Mouse (Mus musculus) stomach, postnatal 0 days (tissue): ENCODE measurements around the gene Mroh8. TPM values are rescaled to one million over a fixed set of nuclear protein-coding genes. Genes with fewer than 3 reads are reported as not detected.
"Not testable (repeated sequence)": the region's sequence is repeated elsewhere in the genome, so short reads cannot be mapped to it uniquely, and the experiment has no call there.

Source experiments
- ATAC-seq: fragments of 200-750 bp; cut with Nextera tagmentation; 2 replicates; pipeline ENCODE4 v1.8.0; 2017; ENCODE audit not compliant: low FRiP score, low TSS enrichment
- DNase-seq: peaks from one replicate; pipeline ENCODE4 v3.0.0-alpha.2; 2016; ENCODE audit warnings: low spot score
- H3K27ac ChIP-seq: fragments of 300-500 bp; sonication (generic); replicated peaks from 2 replicates; pipeline ENCODE4 v1.5.1; 2014; ENCODE audit warnings: mild to moderate bottlenecking, control low read depth
- H3K27me3 ChIP-seq: fragments of 300-500 bp; sonication (generic); 2 replicates; pipeline ENCODE4 v1.6.1; 2014; ENCODE audit warnings: low read length; ENCODE audit not compliant: control insufficient read depth, insufficient read depth
- H3K36me3 ChIP-seq: fragments of 300-500 bp; sonication (generic); 2 replicates; pipeline ENCODE4 v1.6.1; 2014; ENCODE audit warnings: low read length, mixed read lengths; ENCODE audit not compliant: control insufficient read depth, insufficient read depth
- H3K4me1 ChIP-seq: fragments of 300-500 bp; sonication (generic); replicated peaks from 2 replicates; pipeline ENCODE4 v1.6.1; 2014; ENCODE audit warnings: antibody characterized with exemption; ENCODE audit not compliant: control insufficient read depth, insufficient read depth
- H3K4me2 ChIP-seq: fragments of 300-500 bp; sonication (generic); replicated peaks from 2 replicates; pipeline ENCODE4 v1.6.1; 2014; ENCODE audit warnings: low read depth, mild to moderate bottlenecking, control low read depth, moderate library complexity
- H3K4me3 ChIP-seq: fragments of 300-500 bp; sonication (generic); 2 replicates; pipeline ENCODE4 v1.5.1; 2014; ENCODE audit warnings: low read depth, low read length, control low read depth
- H3K9ac ChIP-seq: fragments of 300-500 bp; sonication (generic); 2 replicates; pipeline ENCODE4 v1.6.1; 2014; ENCODE audit warnings: mild to moderate bottlenecking, low read length, control low read depth, mixed read lengths
- H3K9me3 ChIP-seq: fragments of 300-500 bp; sonication (generic); 2 replicates; pipeline ENCODE4 v1.6.1; 2016; ENCODE audit warnings: low read length; ENCODE audit not compliant: control insufficient read depth
- CTCF ChIP-seq: IDR thresholded peaks from 2 replicates; pipeline ENCODE4 v1.5.1; 2016; ENCODE audit warnings: antibody characterized with exemption, low read depth, mild to moderate bottlenecking, moderate library complexity
- EP300 ChIP-seq: optimal IDR thresholded peaks from 2 replicates; pipeline ENCODE3; 2016; ENCODE audit warnings: antibody characterized with exemption
- WGBS: fragments of 180-500 bp; shearing (Covaris S2); extraction: QIAGEN DNeasy Blood & Tissue Kit; methylation state at CpG from one replicate; pipeline ENCODE4 v1.1.7; 2014; 5-methylcytosine and 5-hydroxymethylcytosine counted together
- polyA plus RNA-seq: library from polyadenylated mRNA; unstranded; fragments of >200 nt; fragmentation: Nextera tagmentation; extraction: Ambion mirVana; gene quantifications from 2 replicates; pipeline ENCODE4 v1.2.1, GENCODE M21; 2015

Mroh8 gene
- polyA plus RNA-seq, 1 experiment from 2014 or later, result 0.22 TPM

DNA sequence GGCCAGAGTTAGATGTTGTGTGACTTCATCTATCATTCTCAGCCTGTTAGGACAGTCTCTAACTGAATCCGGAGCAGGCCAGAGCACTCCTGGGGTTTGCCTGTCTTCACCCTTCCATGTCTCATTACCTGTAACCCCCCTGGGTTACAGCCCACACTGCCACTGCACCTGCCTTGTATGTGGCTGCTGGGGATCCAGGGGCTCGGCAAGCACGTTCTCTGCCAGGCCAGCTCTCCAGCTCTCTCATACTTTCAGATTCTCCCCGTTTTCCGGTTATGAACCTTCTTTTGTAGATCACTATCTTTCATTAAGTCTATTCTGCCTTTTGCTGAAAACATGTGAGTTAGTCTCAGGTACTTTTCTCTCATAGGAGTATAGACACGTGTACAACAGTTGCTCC is 77.0 kb downstream of the Mroh8 start:
- H3K9ac ChIP-seq, result no peak overlapping the region
- no peak for ATAC-seq
- H3K27ac ChIP-seq, result 0 out of 2 replicates have a peak overlapping the region, but pooled peaks have one; percentile 40
- 59% methylated on average over 6 of the region's 6 CpGs for WGBS
- no peak overlapping the region for H3K4me2 ChIP-seq
- H3K9me3 ChIP-seq, result no peaks in the 10 kb centered on the region
- H3K4me1 ChIP-seq, result no peaks in the 10 kb centered on the region
- no peaks in the 10 kb centered on the region for H3K36me3 ChIP-seq
- H3K27me3 ChIP-seq, result no peaks in the 10 kb centered on the region
- TF ChIP-seq EP300, result no peak
- TF ChIP-seq CTCF, result no peak
- H3K4me3 ChIP-seq, result no peak overlapping the region
- no peak for DNase-seq

DNA sequence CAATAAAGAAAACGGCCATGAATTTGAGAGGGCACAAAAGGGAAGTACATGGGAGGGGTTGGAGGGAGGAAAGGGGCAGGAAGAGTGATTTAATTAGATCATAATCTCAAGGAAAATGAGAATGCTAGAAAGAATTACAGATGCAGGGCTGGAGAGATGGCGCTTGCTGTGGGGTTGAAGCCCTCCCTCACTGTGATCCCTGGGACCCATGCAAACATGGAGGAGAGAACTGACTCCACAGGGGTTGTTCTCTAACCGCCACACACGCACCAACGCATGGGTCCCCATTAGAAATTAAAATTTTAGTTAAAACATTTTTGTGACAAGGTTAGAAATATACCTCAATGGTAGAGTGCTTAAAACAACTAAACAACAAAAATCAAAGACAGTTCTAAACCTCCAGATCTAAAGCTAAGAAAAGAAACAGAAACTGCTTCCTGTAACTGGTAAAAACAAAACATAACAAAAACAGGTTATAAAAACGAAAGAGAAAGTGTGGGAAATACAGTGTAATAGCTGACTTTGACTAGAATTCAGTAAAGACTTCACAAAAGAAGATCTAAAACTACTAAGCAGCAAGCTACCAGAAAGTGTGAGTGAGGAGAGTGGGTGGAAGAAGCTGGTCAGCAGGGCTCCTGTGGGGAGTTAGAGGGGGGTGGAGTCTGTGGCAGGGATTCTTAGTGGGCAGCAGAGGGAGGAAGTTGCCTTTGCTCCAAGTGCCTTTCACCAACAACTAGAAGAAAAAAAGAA is 78.1 kb downstream of the Mroh8 start:
- Histone ChIP-seq H3K27ac (0 out of 2 replicates have a peak overlapping the region, but pooled peaks have one; percentile 30), H3K9ac (no peak overlapping the region), H3K4me3 (no peak overlapping the region), H3K9me3 (no peaks in the 10 kb centered on the region), H3K4me2 (no peak overlapping the region), H3K27me3 (no peaks in the 10 kb centered on the region), H3K4me1 (no peaks in the 10 kb centered on the region), H3K36me3 (0 out of 2 replicates have a peak, but pooled peaks cover 6% of the 10 kb centered on the region)
- DNase-seq, result peak; percentile 31
- ATAC-seq, result no peak
- TF ChIP-seq CTCF (0 out of 2 replicates have a peak, but pooled peaks have one; percentile 5), EP300 (no peak)
- WGBS, result 85% methylated on average over 6 of the region's 6 CpGs

DNA sequence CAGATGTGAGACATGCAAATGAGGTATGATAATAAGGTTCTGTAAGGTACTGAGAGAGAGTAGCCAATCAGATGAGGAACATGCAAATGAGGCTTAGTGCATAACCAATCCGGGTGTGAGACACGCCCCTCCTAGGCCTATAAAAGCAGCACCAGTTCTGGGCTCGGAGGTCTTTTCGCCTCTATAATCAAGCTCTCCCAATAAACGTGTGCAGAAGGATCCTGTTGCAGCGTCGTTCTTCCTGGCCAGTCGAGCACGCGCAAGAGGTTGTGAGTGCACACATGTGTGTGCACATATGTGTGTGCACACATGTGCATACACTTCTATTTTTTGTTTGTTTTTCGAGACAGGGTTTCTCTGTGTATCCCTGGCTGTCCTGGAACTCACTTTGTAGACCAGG is 80.9 kb downstream of the Mroh8 start:
- not testable (repeated sequence) for H3K9me3 ChIP-seq, H3K27me3 ChIP-seq, H3K4me1 ChIP-seq, H3K9ac ChIP-seq, H3K4me2 ChIP-seq, ATAC-seq, H3K27ac ChIP-seq, DNase-seq, H3K4me3 ChIP-seq
- WGBS, result 98% methylated on average over 10 of the region's 11 CpGs
- H3K36me3 ChIP-seq, result peaks cover 12% of the 10 kb centered on the region

DNA sequence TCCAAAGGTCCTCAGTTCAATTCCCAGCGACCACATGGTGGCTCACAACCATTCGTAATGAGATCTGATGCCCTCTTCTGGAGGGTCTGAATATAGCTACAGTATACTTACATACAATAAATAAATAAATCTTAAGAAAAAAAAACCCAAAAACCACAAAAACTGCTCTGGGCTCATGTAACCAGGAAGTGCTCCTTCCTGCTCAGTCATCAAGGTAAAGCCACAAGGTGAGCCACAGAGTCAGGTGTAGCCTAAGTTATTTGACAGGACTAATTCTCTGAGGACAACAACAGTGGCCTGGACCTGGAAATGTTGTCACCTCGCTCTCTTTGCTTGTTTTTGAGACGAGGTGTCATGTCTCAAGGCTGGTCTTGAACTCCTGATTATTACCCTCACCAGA is 88.7 kb downstream of the Mroh8 start:
- no peaks in the 10 kb centered on the region for H3K4me1 ChIP-seq
- H3K27ac ChIP-seq, result no peak overlapping the region
- no peak for ATAC-seq
- TF ChIP-seq EP300 (no peak), CTCF (no peak)
- H3K27me3 ChIP-seq, result no peaks in the 10 kb centered on the region
- H3K9me3 ChIP-seq, result no peaks in the 10 kb centered on the region
- peaks cover 18% of the 10 kb centered on the region for H3K36me3 ChIP-seq
- DNase-seq, result no peak
- H3K9ac ChIP-seq, result no peak overlapping the region
- no peak overlapping the region for H3K4me2 ChIP-seq
- H3K4me3 ChIP-seq, result no peak overlapping the region
- WGBS, result 92% methylated on average over 4 of the region's 4 CpGs

DNA sequence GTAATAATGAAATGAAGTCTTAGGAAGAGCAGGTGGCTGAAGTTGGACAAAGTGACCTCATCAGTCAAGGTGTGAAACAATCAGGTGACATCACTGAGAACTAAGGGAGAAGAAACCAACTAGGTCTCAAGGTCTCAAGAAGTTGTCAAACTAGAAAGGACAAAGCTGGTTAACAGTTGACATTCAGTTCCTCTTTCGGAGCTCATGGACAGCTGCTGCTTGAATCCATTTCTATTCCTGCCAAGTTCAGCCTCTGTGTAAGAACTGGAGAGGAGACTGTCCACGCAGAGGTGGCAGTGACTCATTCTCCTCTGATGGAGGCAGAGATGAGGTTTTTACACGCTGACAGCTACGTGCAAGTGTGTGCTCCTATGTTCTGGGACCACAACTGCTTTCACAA is 92.1 kb downstream of the Mroh8 start:
- no peak for ATAC-seq
- H3K27me3 ChIP-seq, result no peaks in the 10 kb centered on the region
- WGBS, result 80% methylated on average over 4 of the region's 4 CpGs
- no peak overlapping the region for H3K27ac ChIP-seq
- H3K4me2 ChIP-seq, result no peak overlapping the region
- no peaks in the 10 kb centered on the region for H3K4me1 ChIP-seq
- H3K4me3 ChIP-seq, result no peak overlapping the region
- no peak for TF ChIP-seq EP300
- TF ChIP-seq CTCF, result no peak
- no peak for DNase-seq
- peaks cover 8% of the 10 kb centered on the region for H3K36me3 ChIP-seq
- H3K9me3 ChIP-seq, result no peaks in the 10 kb centered on the region
- no peak overlapping the region for H3K9ac ChIP-seq

DNA sequence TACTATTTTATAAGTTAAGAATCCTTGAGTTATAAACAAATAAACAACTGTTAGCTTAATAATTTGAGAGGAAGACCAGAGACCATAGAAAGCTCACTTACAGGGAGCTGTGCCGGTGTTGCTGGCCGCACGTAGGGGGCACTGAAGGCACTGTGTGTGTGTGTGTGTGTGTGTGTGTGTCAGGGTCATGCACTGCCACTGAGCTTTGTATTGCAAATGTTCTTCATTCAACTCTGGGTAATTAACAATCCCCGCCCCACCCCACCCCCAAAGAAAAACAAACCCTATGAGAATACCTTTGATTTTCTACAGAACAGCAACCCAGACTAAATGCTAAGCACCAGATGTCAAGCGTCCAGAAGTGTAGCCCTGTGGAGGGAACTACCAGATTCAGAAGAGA is 92.8 kb downstream of the Mroh8 start:
- Histone ChIP-seq H3K27ac (no peak overlapping the region), H3K36me3 (peaks cover 8% of the 10 kb centered on the region), H3K4me3 (no peak overlapping the region), H3K4me1 (no peaks in the 10 kb centered on the region), H3K4me2 (no peak overlapping the region), H3K27me3 (no peaks in the 10 kb centered on the region), H3K9me3 (no peaks in the 10 kb centered on the region), H3K9ac (no peak overlapping the region)
- TF ChIP-seq CTCF (no peak), EP300 (no peak)
- 54% methylated on average over 5 of the region's 5 CpGs for WGBS
- DNase-seq, result no peak
- no peak for ATAC-seq
